In genomic region chr17:83847815-83848214, GRCm38 (mm10) we compare ENCODE assay signal across 11 mouse cellular contexts. TPM values are rescaled to one million over a fixed set of nuclear protein-coding genes. Genes with fewer than 3 reads are reported as not detected.
A peak's percentile ranks its signal among the peaks of the same experiment; 100 is the strongest.
DNase-seq lines count a peak whose midpoint lies in the region; ATAC-seq lines count a peak whose summit lies in the region.
"Had no signal": no experiment of that assay in that cellular context is flagged by ENCODE, and none has a peak within 500 bp of the region (broad histone marks: within the 10 kb centered on the region; RNA-seq: fewer than 3 reads in every experiment).

Haao (minus strand) TSS chr17:83847963.

- H3K27me3 ChIP-seq in hindbrain, embryonic 14.5 days (ENCODE audit: control insufficient read depth, insufficient read depth, low read length), result no peaks in the 10 kb centered on the region
- no peaks in the 10 kb centered on the region for H3K27me3 ChIP-seq in hindbrain, embryonic 12.5 days
- H3K27me3 ChIP-seq in liver, embryonic 16.5 days (ENCODE audit: control insufficient read depth, insufficient read depth, low read depth, low read length), result no peaks in the 10 kb centered on the region

- H3K4me1 ChIP-seq in hindbrain, embryonic 14.5 days (replicated peaks; ENCODE audit: control insufficient read depth, insufficient read depth, low read length), result peaks cover 7% of the 10 kb centered on the region
- H3K4me1 ChIP-seq in hindbrain, embryonic 12.5 days, result peaks cover 16% of the 10 kb centered on the region
- H3K4me1 ChIP-seq in liver, embryonic 16.5 days (ENCODE audit: control insufficient read depth, low read depth, low read length), result peaks cover 17% of the 10 kb centered on the region

- 82% methylated on average over 3 of the region's 3 CpGs for WGBS in hindbrain, embryonic 14.5 days
- WGBS in hindbrain, embryonic 12.5 days, result 84% methylated on average over 3 of the region's 3 CpGs
- WGBS in liver, embryonic 16.5 days (ENCODE audit: insufficient replicate concordance), result 27% methylated on average over 3 of the region's 3 CpGs

- no peak for ATAC-seq in hindbrain, embryonic 14.5 days (ENCODE audit: low FRiP score)
- no peak for ATAC-seq in hindbrain, embryonic 12.5 days (ENCODE audit: low FRiP score)
- no peak for ATAC-seq in liver, embryonic 16.5 days (ENCODE audit: low read depth)

- H3K9me3 ChIP-seq in hindbrain, embryonic 14.5 days (ENCODE audit: control insufficient read depth, low read length), result no peaks in the 10 kb centered on the region
- no peaks in the 10 kb centered on the region for H3K9me3 ChIP-seq in hindbrain, embryonic 12.5 days (replicated peaks)
- H3K9me3 ChIP-seq in liver, embryonic 16.5 days (replicated peaks; ENCODE audit: control insufficient read depth, low read length), result no peaks in the 10 kb centered on the region
- H3K9me3 ChIP-seq: embryonic facial prominence, embryonic 10.5 days had no signal

- no peak within 1 kb of the TSS for H3K4me2 ChIP-seq in hindbrain, embryonic 14.5 days (replicated peaks)
- H3K4me2 ChIP-seq in hindbrain, embryonic 12.5 days (replicated peaks), result no peak within 1 kb of the TSS
- peak within 1 kb of the TSS; percentile 22 for H3K4me2 ChIP-seq in liver, embryonic 16.5 days (ENCODE audit: low read depth, low read length)

- H3K27ac ChIP-seq in hindbrain, embryonic 14.5 days, result 0 out of 2 replicates have a peak within 1 kb of the TSS, but pooled peaks have one; percentile 35
- H3K27ac ChIP-seq in hindbrain, embryonic 12.5 days, result no peak within 1 kb of the TSS
- peak within 1 kb of the TSS; percentile 78 for H3K27ac ChIP-seq in liver, embryonic 16.5 days (ENCODE audit: low read length)
- H3K27ac ChIP-seq: embryonic facial prominence, embryonic 10.5 days had no signal

- no peak within 1 kb of the TSS for H3K9ac ChIP-seq in hindbrain, embryonic 14.5 days
- no peak within 1 kb of the TSS for H3K9ac ChIP-seq in hindbrain, embryonic 12.5 days
- peak within 1 kb of the TSS; percentile 19; the same call in 1 of the 2 replicates for H3K9ac ChIP-seq in liver, embryonic 16.5 days (ENCODE audit: low read depth, low read length)

- H3K36me3 ChIP-seq in hindbrain, embryonic 14.5 days (replicated peaks; ENCODE audit: control insufficient read depth, insufficient read depth), result no peaks in the 10 kb centered on the region
- no peaks in the 10 kb centered on the region for H3K36me3 ChIP-seq in hindbrain, embryonic 12.5 days
- H3K36me3 ChIP-seq in liver, embryonic 16.5 days (ENCODE audit: control insufficient read depth, insufficient read depth), result no peaks in the 10 kb centered on the region
- H3K36me3 ChIP-seq: embryonic facial prominence, embryonic 10.5 days had no signal

- H3K4me3 ChIP-seq in hindbrain, embryonic 14.5 days (replicated peaks; ENCODE audit: low read length), result no peak within 1 kb of the TSS
- no peak within 1 kb of the TSS for H3K4me3 ChIP-seq in hindbrain, embryonic 12.5 days
- H3K4me3 ChIP-seq in liver, embryonic 16.5 days (ENCODE audit: low read depth, low read length), result peak within 1 kb of the TSS; percentile 36
- H3K4me3 ChIP-seq: embryonic facial prominence, embryonic 10.5 days had no signal

- no peak for DNase-seq in hindbrain, embryonic 14.5 days (ENCODE audit: low spot score)
- peak; percentile 47 for DNase-seq in R1 (ENCODE audit: low read depth, low spot score)
- peak; percentile 31 to 66 for DNase-seq in spleen, postnatal 10 days (ENCODE audit: low spot score in 2 of 2)
- no peak for DNase-seq in urinary bladder, adult 2 months (ENCODE audit: low spot score)
- no peak for DNase-seq in left cerebral cortex, adult 18-20 months (ENCODE audit: low spot score in 2 of 2)
- no peak for DNase-seq in left cerebral cortex, adult 9 months (ENCODE audit: low spot score in 2 of 2)
- DNase-seq: heart, postnatal 4 days; layer of hippocampus, postnatal 36 days had no signal

RNA-seq across cellular contexts. Expression of gene Haao, which starts in this region (rescaled TPM):
- not detected in 2 replicates for polyA plus RNA-seq in hindbrain, embryonic 14.5 days (2014; fragmentation: Nextera tagmentation; extraction: Ambion mirVana)
- 0.30 TPM in 1 of 2 replicates, not detected in the other for polyA plus RNA-seq in hindbrain, embryonic 12.5 days (2016; fragmentation: Nextera tagmentation; extraction: Ambion mirVana)
- polyA plus RNA-seq in liver, embryonic 16.5 days (2015; fragmentation: Nextera tagmentation; extraction: Ambion mirVana), result 77.1 and 88.0 TPM in 2 replicates
- polyA plus RNA-seq in urinary bladder, adult 2 months (2012; rRNA removed), result 0.69 and 0.81 TPM in 2 replicates
- under 1 TPM in 1 of 2 experiments, not detected in 1; 0.40 TPM for total RNA-seq in left cerebral cortex, adult 18-20 months (2021)
- total RNA-seq: layer of hippocampus, postnatal 36 days had no signal
- polyA plus RNA-seq: embryonic facial prominence, embryonic 10.5 days had no signal

Comparison
In these comparisons a context has a peak if more than half of its experiments do, and no peak if none do; other contexts are left out.
1. RNA of gene Haao (polyA plus RNA-seq): 77.1 to 88.0 TPM in liver, embryonic 16.5 days; 0.69 to 0.81 TPM in urinary bladder, adult 2 months, 0.30 TPM in hindbrain, embryonic 12.5 days and not detected in hindbrain, embryonic 14.5 days; every median in the first group is over 10 times any median in the second.
2. DNase-seq: peak in R1 (single experiment) and spleen, postnatal 10 days (2 of 2); none in hindbrain, embryonic 14.5 days (single experiment), urinary bladder, adult 2 months (single experiment), left cerebral cortex, adult 18-20 months (0 of 2) and left cerebral cortex, adult 9 months (0 of 2).